Comparison of ENCODE assay signal across 25 mouse cellular contexts in the genomic region with DNA sequence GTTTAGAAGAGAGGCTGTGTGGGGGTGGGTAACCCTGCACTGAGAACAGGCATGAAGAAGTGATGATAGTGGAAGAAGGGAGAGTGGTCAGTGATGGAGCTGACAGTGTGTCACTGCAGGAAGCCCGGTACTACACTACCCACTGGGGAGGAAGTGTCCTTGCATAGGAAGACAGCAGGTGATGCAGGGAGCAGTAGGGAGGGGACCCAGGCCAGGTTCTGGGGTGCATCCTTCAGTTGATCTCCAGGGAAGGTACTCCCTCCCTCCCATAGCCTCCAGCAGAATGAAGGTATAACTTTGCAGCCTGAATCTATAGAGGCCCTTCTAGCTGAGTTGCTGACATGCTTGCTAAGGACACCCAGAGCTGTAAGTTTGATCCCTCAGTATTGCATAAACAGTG. TPM values are rescaled to one million over a fixed set of nuclear protein-coding genes. Genes with fewer than 3 reads are reported as not detected.
DNase-seq lines count a peak whose midpoint lies in the region; ATAC-seq lines count a peak whose summit lies in the region.
"Had no signal": no experiment of that assay in that cellular context is flagged by ENCODE, and none has a peak within 500 bp of the region (broad histone marks: within the 10 kb centered on the region; RNA-seq: fewer than 3 reads in every experiment).

No protein-coding gene starts in this region.

- H3K4me2 ChIP-seq in heart, embryonic 12.5 days = no peak overlapping the region

- no peaks in the 10 kb centered on the region for H3K27me3 ChIP-seq in heart, embryonic 10.5 days (ENCODE audit: insufficient read depth, poor library complexity, severe bottlenecking)
- no peaks in the 10 kb centered on the region for H3K27me3 ChIP-seq in heart, embryonic 12.5 days (replicated peaks)

- H3K4me1 ChIP-seq in heart, embryonic 10.5 days = no peaks in the 10 kb centered on the region
- H3K4me1 ChIP-seq in heart, embryonic 12.5 days (replicated peaks) = no peaks in the 10 kb centered on the region

- H3K36me3 ChIP-seq in heart, embryonic 10.5 days = no peaks in the 10 kb centered on the region
- no peaks in the 10 kb centered on the region for H3K36me3 ChIP-seq in heart, embryonic 12.5 days
- H3K36me3 ChIP-seq: G1E had no signal

- no peak for ATAC-seq in heart, embryonic 12.5 days (ENCODE audit: insufficient number of reproducible peaks, low FRiP score)
- ATAC-seq: activated CD4-positive, CD25-positive, alpha-beta regulatory T cell, adult 4 months; CD4-positive, CD25-positive, alpha-beta regulatory T cell, adult 4 months; Patski had no signal

- intact Hi-C loops in heart, postnatal 36 days (cut with DNase I) = no loop called here

- DNase-seq in heart, adult 11 months = peak; percentile 61
- no peak for DNase-seq in heart, postnatal 36 days
- peak; percentile 71 for DNase-seq in heart, embryonic 10.5 days (ENCODE audit: low spot score)
- DNase-seq: adrenal gland, adult 2 months; adrenal gland, adult 8-10 months; adrenal gland, postnatal 10 days; adrenal gland, postnatal 14 days; adrenal gland, postnatal 25 days; adrenal gland, postnatal 36 days; B cell, adult 2 months; cerebellum, adult 11 months; cerebellum, adult 11-12 months; cerebellum, adult 18-20 months had no signal

- 25% methylated on average over 1 of the region's 1 CpGs for WGBS in heart, embryonic 10.5 days
- 38% methylated on average over 1 of the region's 1 CpGs for WGBS in heart, embryonic 12.5 days

- no peak overlapping the region for H3K4me3 ChIP-seq in heart, embryonic 10.5 days
- H3K4me3 ChIP-seq in heart, embryonic 12.5 days = no peak overlapping the region

- no peak overlapping the region for H3K9ac ChIP-seq in heart, embryonic 12.5 days

- H3K9me3 ChIP-seq in heart, embryonic 10.5 days = no peaks in the 10 kb centered on the region
- H3K9me3 ChIP-seq in heart, embryonic 12.5 days (replicated peaks) = no peaks in the 10 kb centered on the region

- no peak overlapping the region for H3K27ac ChIP-seq in heart, embryonic 10.5 days
- no peak overlapping the region for H3K27ac ChIP-seq in heart, embryonic 12.5 days (ENCODE audit: poor library complexity, severe bottlenecking)

RNA-seq across cellular contexts. Expression of a gene that starts 5.3 kb away (rescaled TPM):
- total RNA-seq in heart, postnatal 36 days (2021) = not detected
- not detected in 2 replicates for polyA plus RNA-seq in heart, embryonic 10.5 days (2016; fragmentation: Nextera tagmentation; extraction: Ambion mirVana)
- polyA plus RNA-seq in heart, embryonic 12.5 days (2016; fragmentation: Nextera tagmentation; extraction: Ambion mirVana) = not detected in 2 replicates
- total RNA-seq: adrenal gland, adult 18-20 months; adrenal gland, adult 2 months; adrenal gland, adult 8-10 months; adrenal gland, postnatal 10 days; adrenal gland, postnatal 14 days; adrenal gland, postnatal 25 days; adrenal gland, postnatal 36 days; adrenal gland, postnatal 4 days; CH12.LX; ES-E14; MEL had no signal
- polyA plus RNA-seq: activated CD4-positive, CD25-positive, alpha-beta regulatory T cell, adult 4 months; adrenal gland, adult 2 months; brain, embryonic 14.5 days; C2C12; CD4-positive, CD25-positive, alpha-beta regulatory T cell, adult 4 months; G1E; Patski had no signal

RNA-seq across cellular contexts. Expression of a gene that starts 15.5 kb away (rescaled TPM):
- total RNA-seq in heart, postnatal 36 days (2021) = not detected
- not detected in 2 replicates for polyA plus RNA-seq in heart, embryonic 10.5 days (2016; fragmentation: Nextera tagmentation; extraction: Ambion mirVana)
- polyA plus RNA-seq in heart, embryonic 12.5 days (2016; fragmentation: Nextera tagmentation; extraction: Ambion mirVana) = not detected in 2 replicates
- total RNA-seq: adrenal gland, adult 18-20 months; adrenal gland, adult 8-10 months; adrenal gland, postnatal 14 days; adrenal gland, postnatal 25 days; adrenal gland, postnatal 36 days; CH12.LX; MEL had no signal
- polyA plus RNA-seq: adrenal gland, adult 2 months; brain, embryonic 14.5 days; C2C12; CD4-positive, CD25-positive, alpha-beta regulatory T cell, adult 4 months; G1E; Patski had no signal

RNA-seq across cellular contexts. Expression of a gene that starts 16.2 kb away (rescaled TPM):
- not detected for total RNA-seq in heart, postnatal 36 days (2021)
- not detected in 2 replicates for polyA plus RNA-seq in heart, embryonic 10.5 days (2016; fragmentation: Nextera tagmentation; extraction: Ambion mirVana)
- polyA plus RNA-seq in heart, embryonic 12.5 days (2016; fragmentation: Nextera tagmentation; extraction: Ambion mirVana) = not detected in 2 replicates
- total RNA-seq: adrenal gland, adult 18-20 months; adrenal gland, adult 2 months; adrenal gland, adult 8-10 months; adrenal gland, postnatal 10 days; adrenal gland, postnatal 14 days; adrenal gland, postnatal 25 days; adrenal gland, postnatal 36 days; adrenal gland, postnatal 4 days; CH12.LX; ES-E14; G1E; MEL had no signal
- polyA plus RNA-seq: activated CD4-positive, CD25-positive, alpha-beta regulatory T cell, adult 4 months; adrenal gland, adult 2 months; brain, embryonic 14.5 days; C2C12; CD4-positive, CD25-positive, alpha-beta regulatory T cell, adult 4 months; G1E; Patski had no signal

RNA-seq across cellular contexts. Expression of a gene that starts 30.9 kb away (rescaled TPM):
- total RNA-seq in heart, postnatal 36 days (2021) = not detected
- polyA plus RNA-seq in heart, embryonic 10.5 days (2016; fragmentation: Nextera tagmentation; extraction: Ambion mirVana) = not detected in 2 replicates
- polyA plus RNA-seq in heart, embryonic 12.5 days (2016; fragmentation: Nextera tagmentation; extraction: Ambion mirVana) = not detected in 2 replicates
- total RNA-seq: adrenal gland, adult 18-20 months; adrenal gland, adult 2 months; adrenal gland, adult 8-10 months; adrenal gland, postnatal 10 days; adrenal gland, postnatal 14 days; adrenal gland, postnatal 25 days; adrenal gland, postnatal 36 days; adrenal gland, postnatal 4 days; CH12.LX; ES-E14; G1E; MEL had no signal
- polyA plus RNA-seq: activated CD4-positive, CD25-positive, alpha-beta regulatory T cell, adult 4 months; adrenal gland, adult 2 months; brain, embryonic 14.5 days; C2C12; CD4-positive, CD25-positive, alpha-beta regulatory T cell, adult 4 months; G1E; Patski had no signal

RNA-seq across cellular contexts. Expression of a gene that starts 47.6 kb away (rescaled TPM):
- not detected for total RNA-seq in heart, postnatal 36 days (2021)
- polyA plus RNA-seq in heart, embryonic 10.5 days (2016; fragmentation: Nextera tagmentation; extraction: Ambion mirVana) = not detected in 2 replicates
- polyA plus RNA-seq in heart, embryonic 12.5 days (2016; fragmentation: Nextera tagmentation; extraction: Ambion mirVana) = not detected in 2 replicates
- total RNA-seq: adrenal gland, adult 18-20 months; adrenal gland, adult 2 months; adrenal gland, adult 8-10 months; adrenal gland, postnatal 10 days; adrenal gland, postnatal 14 days; adrenal gland, postnatal 25 days; adrenal gland, postnatal 36 days; adrenal gland, postnatal 4 days; CH12.LX; ES-E14; G1E; MEL had no signal
- polyA plus RNA-seq: activated CD4-positive, CD25-positive, alpha-beta regulatory T cell, adult 4 months; adrenal gland, adult 2 months; brain, embryonic 14.5 days; C2C12; CD4-positive, CD25-positive, alpha-beta regulatory T cell, adult 4 months; G1E; Patski had no signal

Comparison
In these comparisons a context has a peak if more than half of its experiments do, and no peak if none do; other contexts are left out.
1. DNase-seq: peak in heart, adult 11 months (single experiment) and heart, embryonic 10.5 days (single experiment); none in heart, postnatal 36 days (0 of 2).